Mouse (Mus musculus): Measurements from ENCODE around the gene Rpl32. TPM values are rescaled to one million over a fixed set of nuclear protein-coding genes. Genes with fewer than 3 reads are reported as not detected.

The Rpl32 gene
- total RNA-seq, 1 experiment: 3,173 TPM

DNA sequence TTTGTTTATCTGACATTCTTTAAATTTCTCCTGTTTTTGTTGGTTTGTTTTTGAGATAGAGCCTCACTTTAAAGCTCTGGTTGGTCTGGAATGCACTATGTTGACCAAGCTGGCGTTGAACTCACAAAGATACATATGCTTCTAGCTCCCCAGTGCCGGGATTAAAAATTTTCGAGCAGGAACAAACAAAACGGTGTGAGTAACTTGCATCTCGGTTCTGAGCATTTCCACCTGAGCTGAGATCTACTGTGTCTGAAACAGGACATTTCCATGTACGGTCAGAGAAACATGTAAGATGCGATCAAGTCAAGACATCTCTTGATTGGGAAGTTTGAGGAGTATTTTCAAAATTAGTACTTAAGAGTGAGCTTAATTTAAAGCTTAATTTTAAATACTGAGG, 45.4 kb upstream of the Rpl32 start:
- peak overlapping the region; percentile 48 to 60 for H3K4me3 ChIP-seq (ENCODE audit: insufficient read depth in 1 of 2, low read depth in 1 of 2, low read length in 2 of 2, poor library complexity in 1 of 2, severe bottlenecking in 1 of 2)
- TF ChIP-seq HCFC1 (IDR thresholded peaks at IDR 0.05; ENCODE audit: borderline replicate concordance, insufficient read depth, low read length): no peak
- TF ChIP-seq MAFK (IDR thresholded peaks at IDR 0.05; ENCODE audit: insufficient read depth, low read depth, low read length): no peak
- no peak for TF ChIP-seq CHD2 (IDR thresholded peaks at IDR 0.05; ENCODE audit: low read depth, low read length)
- no peak for TF ChIP-seq ZC3H11A (IDR thresholded peaks at IDR 0.05; ENCODE audit: borderline replicate concordance, low read depth, low read length)
- TF ChIP-seq ZNF384 (IDR thresholded peaks at IDR 0.05; ENCODE audit: low read depth, low read length): no peak
- in situ Hi-C loops (cut with MboI; ENCODE audit: low sequenced_read_pairs in 2 of 2, unreplicated experiment in 2 of 2): no loop called here
- no peak overlapping the region for H3K27ac ChIP-seq (ENCODE audit: insufficient read depth, low read depth, low read length, poor library complexity, severe bottlenecking)
- no peaks in the 10 kb centered on the region for H3K9me3 ChIP-seq (ENCODE audit: control insufficient read depth, insufficient read depth, low read depth, low read length)
- no peaks in the 10 kb centered on the region for H3K4me1 ChIP-seq (ENCODE audit: control insufficient read depth in 2 of 2, insufficient read depth in 2 of 2, low read length in 2 of 2, poor library complexity in 1 of 2)
- H3K36me3 ChIP-seq (ENCODE audit: control insufficient read depth, insufficient read depth, low read length, poor library complexity, severe bottlenecking): peaks cover 5% of the 10 kb centered on the region; the same call in 1 of the 2 replicates
- peak overlapping the region; percentile 54; the same call in 1 of the 2 replicates for H3K9ac ChIP-seq (ENCODE audit: insufficient read depth, low read depth, low read length, poor library complexity, severe bottlenecking)
- DNase-seq (ENCODE audit: low read depth, low spot score): no peak

GRCm38 (mm10) chr6:115853091-115853813, 44.7 kb upstream of the Rpl32 start, which contains the start of the genes Mbd4 and Ift122:
Mbd4 (minus strand) TSS chr6:115853371.
Ift122 (plus strand) TSS chr6:115853470.
- no peak for TF ChIP-seq HCFC1 (IDR thresholded peaks at IDR 0.05; ENCODE audit: borderline replicate concordance, insufficient read depth, low read length)
- TF ChIP-seq CHD2 (IDR thresholded peaks at IDR 0.05; ENCODE audit: low read depth, low read length): no peak
- no peak for TF ChIP-seq ZC3H11A (IDR thresholded peaks at IDR 0.05; ENCODE audit: borderline replicate concordance, low read depth, low read length)
- TF ChIP-seq ZNF384 (IDR thresholded peaks at IDR 0.05; ENCODE audit: low read depth, low read length): no peak
- TF ChIP-seq MAFK (IDR thresholded peaks at IDR 0.05; ENCODE audit: insufficient read depth, low read depth, low read length): no peak
- DNase-seq (ENCODE audit: low read depth, low spot score): peak; percentile 99
- peaks cover 12% of the 10 kb centered on the region for H3K36me3 ChIP-seq (ENCODE audit: control insufficient read depth, insufficient read depth, low read length, poor library complexity, severe bottlenecking)
- no peaks in the 10 kb centered on the region for H3K4me1 ChIP-seq (ENCODE audit: control insufficient read depth in 2 of 2, insufficient read depth in 2 of 2, low read length in 2 of 2, poor library complexity in 1 of 2)
- no peaks in the 10 kb centered on the region for H3K9me3 ChIP-seq (ENCODE audit: control insufficient read depth, insufficient read depth, low read depth, low read length)
- H3K9ac ChIP-seq (ENCODE audit: insufficient read depth, low read depth, low read length, poor library complexity, severe bottlenecking): peak within 1 kb of the TSS; percentile 83
- peak within 1 kb of the TSS; percentile 81 for H3K27ac ChIP-seq (ENCODE audit: insufficient read depth, low read depth, low read length, poor library complexity, severe bottlenecking)
- H3K4me3 ChIP-seq (ENCODE audit: insufficient read depth in 1 of 2, low read depth in 1 of 2, low read length in 2 of 2, poor library complexity in 1 of 2, severe bottlenecking in 1 of 2): peak within 1 kb of the TSS; percentile 76 to 84
- in situ Hi-C loops (cut with MboI; ENCODE audit: low sequenced_read_pairs in 2 of 2, unreplicated experiment in 2 of 2): no loop called here

GRCm38 (mm10) chr6:115852446-115853090, 44.0 kb upstream of the Rpl32 start:
- Histone ChIP-seq H3K36me3 (ENCODE audit: control insufficient read depth, insufficient read depth, low read length, poor library complexity, severe bottlenecking) (peaks cover 12% of the 10 kb centered on the region), H3K9ac (ENCODE audit: insufficient read depth, low read depth, low read length, poor library complexity, severe bottlenecking) (peak overlapping the region; percentile 83), H3K4me1 (ENCODE audit: control insufficient read depth in 2 of 2, insufficient read depth in 2 of 2, low read length in 2 of 2, poor library complexity in 1 of 2) (no peaks in the 10 kb centered on the region), H3K4me3 (ENCODE audit: insufficient read depth in 1 of 2, low read depth in 1 of 2, low read length in 2 of 2, poor library complexity in 1 of 2, severe bottlenecking in 1 of 2) (peak overlapping the region; percentile 76 to 84), H3K27ac (ENCODE audit: insufficient read depth, low read depth, low read length, poor library complexity, severe bottlenecking) (peak overlapping the region; percentile 81), H3K9me3 (ENCODE audit: control insufficient read depth, insufficient read depth, low read depth, low read length) (no peaks in the 10 kb centered on the region)
- in situ Hi-C loops (cut with MboI; ENCODE audit: low sequenced_read_pairs in 2 of 2, unreplicated experiment in 2 of 2): no loop called here
- TF ChIP-seq HCFC1 (IDR thresholded peaks at IDR 0.05; ENCODE audit: borderline replicate concordance, insufficient read depth, low read length): no peak
- TF ChIP-seq CHD2 (IDR thresholded peaks at IDR 0.05; ENCODE audit: low read depth, low read length): no peak
- no peak for TF ChIP-seq MAFK (IDR thresholded peaks at IDR 0.05; ENCODE audit: insufficient read depth, low read depth, low read length)
- no peak for TF ChIP-seq ZNF384 (IDR thresholded peaks at IDR 0.05; ENCODE audit: low read depth, low read length)
- no peak for TF ChIP-seq ZC3H11A (IDR thresholded peaks at IDR 0.05; ENCODE audit: borderline replicate concordance, low read depth, low read length)
- DNase-seq (ENCODE audit: low read depth, low spot score): no peak

GRCm38 (mm10) chr6:115848598-115849304, 40.2 kb upstream of the Rpl32 start:
- Histone ChIP-seq H3K36me3 (ENCODE audit: control insufficient read depth, insufficient read depth, low read length, poor library complexity, severe bottlenecking) (peaks cover 22% of the 10 kb centered on the region), H3K4me3 (ENCODE audit: insufficient read depth in 1 of 2, low read depth in 1 of 2, low read length in 2 of 2, poor library complexity in 1 of 2, severe bottlenecking in 1 of 2) (no peak overlapping the region), H3K9me3 (ENCODE audit: control insufficient read depth, insufficient read depth, low read depth, low read length) (no peaks in the 10 kb centered on the region), H3K4me1 (ENCODE audit: control insufficient read depth in 2 of 2, insufficient read depth in 2 of 2, low read length in 2 of 2, poor library complexity in 1 of 2) (peaks cover 0 to 2% of the 10 kb centered on the region in 2 experiments; a peak in 1 of 4 replicates), H3K27ac (ENCODE audit: insufficient read depth, low read depth, low read length, poor library complexity, severe bottlenecking) (no peak overlapping the region), H3K9ac (ENCODE audit: insufficient read depth, low read depth, low read length, poor library complexity, severe bottlenecking) (no peak overlapping the region)
- in situ Hi-C loops (cut with MboI; ENCODE audit: low sequenced_read_pairs in 2 of 2, unreplicated experiment in 2 of 2): no loop called here
- no peak for DNase-seq (ENCODE audit: low read depth, low spot score)
- TF ChIP-seq CHD2 (IDR thresholded peaks at IDR 0.05; ENCODE audit: low read depth, low read length) (no peak), ZNF384 (IDR thresholded peaks at IDR 0.05; ENCODE audit: low read depth, low read length) (no peak), HCFC1 (IDR thresholded peaks at IDR 0.05; ENCODE audit: borderline replicate concordance, insufficient read depth, low read length) (no peak), ZC3H11A (IDR thresholded peaks at IDR 0.05; ENCODE audit: borderline replicate concordance, low read depth, low read length) (no peak), MAFK (IDR thresholded peaks at IDR 0.05; ENCODE audit: insufficient read depth, low read depth, low read length) (no peak)

Measured in ES-E14 (cell line).